Mouse (Mus musculus): ENCODE measurements around the gene Epha8. TPM values are rescaled to one million over a fixed set of nuclear protein-coding genes. Genes with fewer than 3 reads are reported as not detected.

Gene Epha8
- polyA plus RNA-seq, 1 experiment from 2014 or later, result 2.5 TPM

Other genes with a start within 250 kb of the Epha8 start
- gene Ephb2, start 120.8 kb downstream of the Epha8 start, polyA plus RNA-seq (2014; fragmentation: Nextera tagmentation; extraction: Ambion mirVana), result 20.4 and 21.0 TPM in 2 replicates
- gene C1qb, start 70.6 kb downstream of the Epha8 start, polyA plus RNA-seq (2014; fragmentation: Nextera tagmentation; extraction: Ambion mirVana), result 24.2 and 27.3 TPM in 2 replicates
- 12.3 and 13.3 TPM in 2 replicates for gene C1qc, start 63.8 kb downstream of the Epha8 start, polyA plus RNA-seq (2014; fragmentation: Nextera tagmentation; extraction: Ambion mirVana)
- gene C1qa, start 58.0 kb downstream of the Epha8 start, polyA plus RNA-seq (2014; fragmentation: Nextera tagmentation; extraction: Ambion mirVana), result 11.8 and 13.8 TPM in 2 replicates
- gene Zbtb40, start 92.0 kb upstream of the Epha8 start, polyA plus RNA-seq (2014; fragmentation: Nextera tagmentation; extraction: Ambion mirVana), result 5.0 and 5.3 TPM in 2 replicates

Data from neural tube, embryonic 11.5 days (tissue).